Mouse (Mus musculus) gastrocnemius, postnatal 10 days (tissue): ENCODE data around the gene Ckb. TPM values are rescaled to one million over a fixed set of nuclear protein-coding genes. Genes with fewer than 3 reads are reported as not detected.
"Not testable (repeated sequence)": the region's sequence is repeated elsewhere in the genome, so short reads cannot be mapped to it uniquely, and the experiment has no call there.

Experiments used
- DNase-seq: peaks from one replicate; pipeline ENCODE4 v3.0.0; 2021; ENCODE audit warnings: mixed read lengths
- long read RNA-seq, 2 experiments: library from polyadenylated mRNA; stranded (forward); transcript quantifications; one replicate each; pipeline ENCODE4 v2.0.0; 2021
- total RNA-seq, 2 experiments: library from RNA; stranded (reverse); gene quantifications; 2 replicates each; pipeline ENCODE4 v1.2.3; 2021

Ckb gene
- total RNA-seq: 10 to 100 TPM; 37.7 to 68.3 TPM
- long read RNA-seq, experiment 1, transcript Ckb-201 (8 exons, 1,472 nt): major isoform, 100 of 118 reads
- long read RNA-seq, experiment 1, partial matches to known transcripts: 6 of 118 reads
- long read RNA-seq, experiment 1, other reads (novel, unspliced or antisense): 9 of 118 reads
- long read RNA-seq, experiment 2, transcript Ckb-201 (8 exons, 1,472 nt): major isoform, 70 of 74 reads
- long read RNA-seq, experiment 2, partial matches to known transcripts: 0 of 74 reads
- long read RNA-seq, experiment 2, other reads (novel, unspliced or antisense): 4 of 74 reads

DNA sequence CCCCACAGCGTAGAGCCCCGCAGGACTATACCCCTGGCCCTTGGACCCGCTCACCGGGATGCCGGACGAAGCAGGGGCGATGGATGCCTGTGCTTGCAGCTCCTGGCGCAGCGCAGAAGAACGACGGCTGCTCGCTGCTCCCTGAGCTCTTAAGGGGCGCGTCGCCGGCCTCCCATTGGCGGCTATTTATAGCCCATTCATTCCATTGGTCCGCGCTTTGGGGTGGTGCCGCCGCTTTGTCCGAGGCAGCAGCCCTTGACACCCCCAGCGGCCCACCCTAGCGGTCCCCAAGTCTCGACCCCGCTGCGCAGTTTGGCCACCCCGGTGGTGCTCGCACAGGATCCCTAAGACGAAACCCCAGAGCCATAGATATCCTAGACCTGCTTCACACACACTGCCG lies at the start of gene Ckb:
Ckb (minus strand) TSS at position 163 of the 400 bp plus-strand sequence.
- DNase-seq: peak; percentile 75

DNA sequence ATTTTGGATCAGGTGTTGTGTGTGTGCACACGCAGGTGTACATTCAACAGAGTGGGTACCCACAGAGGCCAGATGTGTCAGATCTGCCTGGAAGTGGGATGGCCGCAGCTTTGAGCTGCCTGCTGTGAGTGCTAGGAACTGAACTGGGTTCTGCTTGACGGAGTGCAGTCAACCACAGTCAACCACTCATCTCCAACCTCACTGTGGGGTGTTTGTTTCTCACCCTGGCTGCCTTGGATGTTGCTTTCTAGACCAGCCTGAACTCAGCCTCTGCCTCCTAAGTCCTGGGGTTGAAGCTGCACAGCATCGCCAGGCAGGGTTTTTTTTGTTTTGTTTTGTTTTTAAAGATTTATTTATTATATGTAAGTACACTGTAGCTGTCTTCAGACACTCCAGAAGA lies 48.1 kb upstream of the Ckb start:
- no peak for DNase-seq

DNA sequence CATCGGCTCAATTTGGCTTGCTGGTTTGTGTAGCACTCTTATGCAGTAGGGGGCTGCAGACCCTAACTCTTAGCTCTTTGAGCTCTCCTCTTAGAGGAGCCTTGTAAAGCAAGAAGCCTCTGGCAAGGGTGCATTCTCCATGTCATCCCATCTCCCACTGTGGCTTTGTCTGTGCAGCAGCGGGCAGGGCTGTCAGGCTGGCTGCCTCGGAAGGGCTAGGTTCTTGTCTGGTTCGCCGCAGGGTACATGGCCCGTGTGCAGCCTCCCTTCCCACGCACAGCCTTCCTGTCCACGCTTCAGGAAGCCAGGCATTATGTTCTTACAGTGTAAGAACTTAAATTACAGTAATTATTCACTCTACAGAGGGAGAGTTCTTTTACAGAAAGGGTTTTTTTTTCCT lies 46.5 kb upstream of the Ckb start:
- no peak for DNase-seq

DNA sequence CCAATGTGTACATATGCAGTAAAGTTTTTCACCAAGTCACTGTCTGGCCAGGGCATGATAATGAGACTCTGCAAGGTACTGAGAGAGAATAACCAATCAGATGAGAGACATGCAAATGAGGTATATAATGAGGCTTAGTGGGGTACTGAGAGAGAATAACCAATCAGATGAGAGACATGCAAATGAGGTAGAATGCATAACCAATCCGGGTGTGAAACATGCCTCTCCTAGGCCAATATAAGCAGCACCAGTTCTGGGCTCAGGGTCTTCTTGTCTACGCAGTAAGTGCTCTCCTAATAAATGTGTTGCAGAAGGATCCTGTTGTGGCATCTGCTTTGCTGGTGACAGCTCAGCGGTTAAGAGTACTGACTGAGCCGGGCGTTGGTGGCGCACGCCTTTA lies 44.4 kb upstream of the Ckb start:
- DNase-seq: no peak

DNA sequence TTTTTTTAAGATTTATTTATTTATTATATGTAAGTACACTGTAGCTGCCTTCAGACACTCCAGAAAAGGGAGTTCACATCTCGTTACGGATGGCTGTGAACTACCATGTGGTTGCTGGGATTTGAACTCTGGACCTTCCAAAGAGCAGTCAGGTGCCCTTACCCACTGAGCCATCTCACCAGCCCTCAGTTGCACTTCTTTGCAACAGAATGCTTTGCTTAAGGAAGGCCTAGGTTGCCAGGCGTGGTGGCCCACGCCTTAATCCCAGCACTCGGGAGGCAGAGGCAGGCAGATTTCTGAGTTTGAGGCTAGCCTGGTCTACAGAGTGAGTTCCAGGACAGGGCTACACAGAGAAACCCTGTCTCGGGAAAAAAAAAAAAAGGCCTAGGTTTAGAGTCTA lies 41.7 kb upstream of the Ckb start:
- DNase-seq: not testable (repeated sequence)

DNA sequence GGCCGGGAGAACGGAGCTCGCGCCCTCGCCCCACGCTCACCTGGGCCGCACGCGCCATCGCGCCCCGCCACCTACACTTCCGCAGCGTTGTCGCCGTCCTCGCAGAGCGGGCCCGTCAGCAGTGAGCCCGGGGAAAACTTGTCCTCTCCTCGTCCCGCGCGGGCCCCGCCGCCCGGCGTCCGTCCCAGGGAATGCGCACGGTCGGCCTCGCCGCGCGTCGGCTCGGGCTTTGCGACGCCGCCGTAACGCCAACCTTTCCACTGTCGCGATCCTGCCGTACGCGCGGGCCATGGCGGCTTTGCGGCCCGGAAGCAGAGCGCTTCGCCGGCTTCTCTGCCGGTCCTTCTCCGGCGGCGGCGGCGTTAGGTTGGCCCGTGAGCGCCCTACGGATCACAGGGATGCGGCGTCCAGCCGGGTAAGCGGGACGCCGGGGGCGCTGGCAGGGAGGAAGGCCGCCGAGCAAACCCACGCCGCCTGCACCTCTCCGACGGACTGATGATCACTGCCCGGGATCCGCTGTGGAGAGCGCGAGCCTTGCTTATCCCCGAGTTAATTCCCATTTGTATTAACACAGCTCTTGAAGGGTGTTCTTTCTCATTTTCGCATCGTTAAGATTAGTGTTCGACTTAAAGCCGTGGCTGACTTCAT lies 41.0 kb upstream of the Ckb start, which contains the start of the genes Bag5 and Apopt1:
Bag5 (minus strand) TSS at position 254 of the 648 bp plus-strand sequence.
Apopt1 (plus strand) TSS at position 258 of the 648 bp plus-strand sequence.
- peak; percentile 90 for DNase-seq

- no peak for DNase-seq
Observed at GRCm38 (mm10) chr12:111712476-111712875, 40.3 kb upstream of the Ckb start.

DNA sequence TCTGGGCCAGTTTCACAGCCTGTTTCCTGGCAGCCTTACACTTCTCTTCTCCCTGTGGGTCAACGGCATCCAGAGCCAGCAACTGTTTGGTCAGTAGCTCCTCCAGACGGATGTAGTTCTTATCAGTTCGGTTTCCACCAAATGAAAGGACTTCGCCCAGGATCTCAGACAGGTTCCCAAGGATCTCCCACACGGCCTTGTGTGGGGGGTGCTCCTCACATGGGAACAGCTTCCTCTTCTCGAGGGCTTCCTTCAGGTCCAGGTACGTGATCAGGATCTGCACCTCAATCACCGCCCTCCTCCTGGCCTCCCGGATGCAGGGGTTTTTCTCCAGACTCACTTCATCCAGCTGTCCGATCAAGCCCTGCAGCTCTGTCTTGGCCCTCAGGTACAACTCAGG lies 38.0 kb upstream of the Ckb start:
- DNase-seq: no peak

DNA sequence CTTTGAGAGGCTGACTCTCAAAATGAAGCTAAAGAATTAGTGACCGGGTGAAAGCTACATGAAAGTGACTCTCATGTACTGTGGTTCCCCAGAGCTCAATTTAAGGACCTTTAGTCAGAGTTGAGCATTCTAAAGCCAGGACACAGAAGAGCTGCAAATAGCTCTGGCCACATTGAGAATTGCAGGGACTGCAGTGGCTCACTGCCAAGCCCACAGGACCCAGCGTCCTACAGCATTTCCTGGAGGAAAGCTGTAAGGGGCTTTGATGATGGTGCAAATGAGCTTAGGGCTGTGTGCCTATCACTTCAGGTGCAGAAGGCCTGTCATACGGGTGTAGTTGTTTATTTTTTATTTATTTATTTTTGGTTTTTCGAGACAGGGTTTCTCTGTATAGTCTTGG lies 36.0 kb upstream of the Ckb start:
- DNase-seq: no peak

GRCm38 (mm10) chr12:111705186-111705973 lies 33.2 kb upstream of the Ckb start:
- peak; percentile 75 for DNase-seq

DNA sequence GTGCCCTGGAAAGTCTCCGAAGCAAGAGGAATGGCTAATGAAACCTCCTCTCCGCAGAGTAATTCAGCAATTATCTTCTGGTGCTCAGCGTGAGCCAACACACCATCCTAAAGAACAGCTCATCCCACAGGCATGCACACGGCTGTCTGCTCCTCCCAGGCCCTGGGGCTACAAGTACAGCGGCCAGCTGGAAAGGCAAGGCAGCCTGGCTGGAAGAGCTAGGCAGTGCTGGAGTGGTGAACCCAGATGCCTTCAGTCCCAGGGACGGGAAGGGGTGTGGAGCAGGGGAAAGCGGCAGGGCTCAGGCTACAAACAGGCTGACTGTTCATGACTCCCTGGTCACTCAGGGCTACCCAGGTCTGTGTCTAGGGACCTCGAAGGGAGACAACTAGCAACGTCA lies 32.5 kb upstream of the Ckb start:
- DNase-seq: peak; percentile 71

GRCm38 (mm10) chr12:111703301-111703700 lies 31.2 kb upstream of the Ckb start:
- DNase-seq: no peak

DNA sequence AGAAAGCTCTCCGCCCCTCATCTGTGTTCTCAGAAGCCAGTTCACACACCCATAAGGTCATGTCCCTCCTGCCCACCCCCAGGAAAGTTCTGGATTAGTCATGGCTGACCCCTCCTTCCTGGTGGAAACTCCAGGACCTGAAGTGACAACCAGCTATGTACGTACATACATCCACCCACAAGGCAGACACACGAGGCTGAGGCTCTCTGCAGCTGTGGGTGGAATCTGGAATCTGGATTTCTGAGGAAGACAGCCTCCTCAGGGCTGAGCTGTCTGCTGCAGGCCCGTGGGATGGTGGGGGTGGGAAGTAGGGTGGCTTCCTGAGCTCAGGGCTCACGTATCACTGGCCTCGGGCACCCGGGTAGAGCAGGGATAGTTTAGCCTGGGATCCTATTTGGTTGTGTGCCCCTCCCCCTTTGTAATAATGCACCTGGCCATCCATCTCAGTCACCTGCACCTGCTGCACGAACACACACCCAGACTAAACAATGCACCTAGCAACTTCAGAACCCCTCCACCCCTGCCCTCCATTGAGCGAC lies 28.9 kb upstream of the Ckb start:
- no peak for DNase-seq

DNA sequence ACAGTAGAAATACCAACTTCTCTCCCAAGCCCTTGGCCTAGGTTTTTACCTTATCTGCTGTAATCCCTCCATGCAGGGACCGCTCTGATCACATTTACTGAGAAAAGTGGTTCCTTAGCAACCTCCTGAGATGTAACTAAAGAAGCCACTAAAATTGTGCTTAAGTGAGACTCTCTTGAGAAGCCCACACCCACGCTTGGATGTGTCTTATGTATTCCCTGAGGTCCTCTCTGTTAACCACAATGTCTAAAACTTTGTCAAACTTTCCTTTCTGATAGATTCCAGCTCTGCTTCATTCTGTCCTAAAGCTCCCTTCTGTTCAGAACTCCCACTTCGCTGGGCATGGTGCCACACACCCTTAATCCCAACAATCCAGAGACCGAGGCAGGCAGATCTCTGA lies 27.4 kb upstream of the Ckb start:
- DNase-seq: no peak

DNA sequence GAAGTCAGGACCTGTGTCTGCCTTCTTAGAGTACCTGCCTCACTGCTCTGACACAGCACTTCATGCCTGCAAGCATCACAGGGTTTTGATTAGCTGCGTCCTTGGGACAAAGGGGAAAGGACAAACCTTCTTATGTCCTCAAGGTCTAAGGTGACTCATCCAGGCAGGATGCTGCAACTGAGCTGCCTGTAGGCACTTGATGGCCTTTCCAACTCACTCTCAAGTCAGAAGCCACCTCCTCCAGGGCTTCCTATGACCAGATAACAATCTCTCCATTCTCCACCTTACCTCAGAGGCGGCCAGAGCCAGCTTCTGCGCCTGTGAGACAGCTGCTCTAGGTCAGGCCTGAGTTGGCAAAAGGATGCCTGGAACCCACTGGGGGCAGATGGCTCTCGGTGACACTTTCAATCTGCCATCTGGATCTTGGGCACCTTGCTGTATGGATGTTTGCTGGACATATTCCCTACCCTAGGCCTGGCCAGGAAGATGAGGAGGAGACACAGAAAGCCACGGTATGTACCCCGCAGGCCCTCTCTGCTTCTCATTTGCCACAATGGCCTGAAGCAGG lies 26.3 kb upstream of the Ckb start:
- DNase-seq: no peak

DNA sequence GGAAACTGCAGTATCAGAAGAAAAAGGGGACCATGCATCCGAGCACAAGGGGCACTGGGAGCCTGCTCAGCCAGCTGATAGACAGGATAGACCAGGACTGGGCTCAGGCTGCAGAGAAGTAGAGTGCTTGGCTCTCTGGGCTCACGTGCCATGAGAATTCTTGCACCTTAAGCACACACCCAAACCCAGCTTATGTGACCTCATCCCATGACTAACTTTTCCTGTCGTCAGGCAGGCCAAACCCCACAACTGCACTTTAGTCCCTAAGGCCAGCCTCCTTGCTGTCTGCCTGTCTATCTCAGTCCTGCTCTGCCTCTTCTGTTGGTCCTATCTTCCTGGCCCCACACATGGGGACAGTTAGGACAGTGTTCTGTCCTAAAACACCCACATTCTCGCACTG lies 25.6 kb upstream of the Ckb start:
- DNase-seq: no peak

DNA sequence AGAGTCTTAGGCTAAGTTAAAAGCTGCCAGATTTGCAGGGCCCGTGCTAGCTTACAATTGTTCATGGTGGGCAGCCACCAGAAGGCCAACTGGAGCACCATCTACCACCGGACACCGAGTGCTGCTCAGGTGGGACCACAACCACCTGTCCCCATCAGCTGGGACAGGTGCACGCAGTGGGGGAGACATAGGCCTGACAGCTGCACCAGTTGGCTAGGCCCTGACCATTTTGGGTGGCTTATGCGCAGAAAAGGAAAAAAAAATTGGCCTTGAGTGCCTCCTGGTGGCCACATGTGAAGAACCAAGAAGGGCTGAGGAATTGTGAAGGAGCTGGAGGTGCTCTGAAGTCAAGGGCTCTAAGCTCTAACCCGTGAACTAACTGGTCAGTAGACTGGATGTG lies 24.1 kb upstream of the Ckb start:
- peak; percentile 71 for DNase-seq

- no peak for DNase-seq
Observed at GRCm38 (mm10) chr12:111694880-111695804, 23.0 kb upstream of the Ckb start.

GRCm38 (mm10) chr12:111694271-111694781 lies 22.2 kb upstream of the Ckb start:
- DNase-seq: no peak

DNA sequence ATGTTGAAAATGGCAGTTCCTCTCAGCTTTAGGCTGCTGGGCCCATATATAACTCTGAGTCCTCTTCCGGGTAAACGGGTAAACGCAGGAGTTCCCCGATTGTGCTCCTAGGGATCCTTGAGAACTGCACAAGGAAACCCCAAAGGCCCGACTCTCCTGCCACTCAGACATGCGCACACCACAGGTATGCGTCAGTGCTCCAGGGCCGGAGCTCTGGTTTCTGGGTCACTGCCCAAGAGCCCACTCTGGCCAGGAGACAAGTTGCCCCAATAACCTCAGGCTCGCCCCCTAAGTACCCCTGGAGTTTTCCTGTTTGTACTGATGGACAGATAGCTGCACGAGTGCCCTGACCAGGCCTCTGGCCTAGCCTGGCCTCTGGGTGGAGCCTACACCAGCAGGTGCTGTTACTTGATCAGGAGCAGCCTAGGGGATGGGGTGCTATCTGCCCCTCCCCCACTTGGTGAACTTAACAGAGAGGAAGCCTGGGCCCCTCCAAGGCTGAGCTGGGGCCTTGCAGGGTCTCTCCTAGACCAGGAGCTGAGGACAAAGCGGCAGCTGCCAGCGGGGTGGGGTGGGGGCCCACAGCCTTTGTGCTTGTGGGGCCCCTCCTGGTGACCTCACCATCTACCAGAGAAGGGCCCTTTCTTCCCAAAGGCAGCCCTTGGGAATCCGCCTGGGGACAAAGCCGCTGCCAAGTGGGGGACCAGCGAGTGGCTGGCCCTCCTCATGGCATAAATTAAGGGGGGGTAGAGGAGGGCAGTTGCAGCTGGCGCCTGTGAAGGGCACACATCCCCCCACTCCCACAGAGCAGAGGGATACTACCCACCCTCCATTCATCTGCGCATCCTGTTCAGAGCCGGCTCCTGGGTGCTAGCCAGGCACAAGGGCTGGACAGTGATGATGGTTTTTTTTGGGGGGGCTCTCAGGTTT lies 21.5 kb upstream of the Ckb start:
- no peak for DNase-seq
